Mouse (Mus musculus) heart, postnatal 0 days (tissue): ENCODE measurements around the gene D330020A13Rik.

Experiments
- CTCF ChIP-seq: IDR thresholded peaks from 2 replicates; pipeline ENCODE4 v1.5.1; 2016; ENCODE audit warnings: antibody characterized with exemption, control low read depth, low read depth
- EP300 ChIP-seq: IDR thresholded peaks from 2 replicates; pipeline ENCODE4 v1.6.1; 2016; ENCODE audit warnings: antibody characterized with exemption, low read depth

GRCm38 (mm10) chr6:120320369-120320768 is 26.2 kb downstream of the D330020A13Rik start:
- TF ChIP-seq CTCF (no peak), EP300 (no peak)
